Mouse (Mus musculus) lung, postnatal 25 days (tissue): ENCODE measurements around the gene Dnajc24.

Experiments used
- DNase-seq: peaks from one replicate; pipeline ENCODE4 v3.0.0; 2022; ENCODE audit warnings: low spot score

The Dnajc24 gene

DNA sequence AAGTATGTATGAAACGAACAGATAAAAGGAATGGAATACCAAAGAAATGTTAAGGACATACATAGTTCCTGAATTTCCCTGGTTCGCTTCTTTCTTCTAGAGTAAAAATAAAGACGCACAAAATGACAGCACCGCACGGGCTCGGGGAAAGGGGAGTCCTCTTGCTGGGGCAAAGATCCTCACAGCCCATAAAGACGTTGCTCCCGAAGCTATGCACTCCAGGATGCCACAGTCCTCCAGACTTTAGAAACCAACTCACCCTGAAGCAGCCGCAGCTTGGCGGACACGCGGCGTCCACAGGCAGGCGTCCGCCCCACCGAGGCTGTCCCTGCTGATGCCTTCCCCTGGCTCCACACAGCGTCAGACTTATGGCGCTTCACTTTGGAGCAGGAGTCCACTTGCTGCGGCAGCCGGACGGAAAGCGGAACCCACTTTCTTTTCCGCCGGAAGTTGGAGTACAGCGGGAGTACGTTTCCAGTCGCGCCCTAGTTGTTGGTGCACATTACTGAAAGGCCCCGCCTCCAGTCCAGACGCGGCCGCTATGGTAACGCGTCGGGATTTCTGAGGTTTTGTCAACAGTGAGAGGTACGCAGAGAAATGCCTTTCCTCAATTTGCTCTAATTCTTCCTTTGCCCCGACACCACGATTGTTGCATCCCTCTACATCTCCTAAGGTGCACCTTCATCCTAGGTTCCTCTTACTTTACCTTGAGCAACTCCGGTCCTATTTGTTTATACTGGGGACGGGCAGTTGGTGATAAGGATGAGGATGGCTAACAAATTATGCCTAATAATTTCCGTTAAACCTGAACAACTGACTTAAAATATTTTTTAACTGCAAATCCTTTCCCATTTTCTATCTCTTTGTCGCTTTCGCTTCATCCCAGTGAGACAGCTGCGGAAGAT lies at the start of gene Dnajc24:
TSS of gene Dnajc24 (minus strand) at position 715 of the 905 bp plus-strand sequence.
- peak; percentile 84 for DNase-seq

DNA sequence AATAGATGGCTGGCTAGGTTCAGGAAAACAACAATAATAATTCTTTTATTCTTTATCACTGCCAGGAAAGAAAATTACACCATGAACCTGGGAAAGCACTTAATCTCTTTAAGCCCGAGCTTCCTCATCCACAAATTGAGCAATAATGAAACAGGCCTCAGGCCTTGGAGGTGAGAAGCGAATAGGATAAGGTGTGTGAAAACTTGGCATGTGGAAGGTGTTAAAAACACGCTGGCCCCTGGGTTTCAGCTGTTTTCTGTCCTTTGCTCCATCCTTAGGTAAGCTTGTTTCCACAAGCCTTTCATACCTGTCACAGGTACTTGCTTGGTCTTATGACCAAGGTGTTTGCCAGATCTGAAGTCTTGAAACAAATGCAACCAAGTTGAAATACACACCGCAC lies 43.3 kb upstream of the Dnajc24 start:
- DNase-seq = no peak

DNA sequence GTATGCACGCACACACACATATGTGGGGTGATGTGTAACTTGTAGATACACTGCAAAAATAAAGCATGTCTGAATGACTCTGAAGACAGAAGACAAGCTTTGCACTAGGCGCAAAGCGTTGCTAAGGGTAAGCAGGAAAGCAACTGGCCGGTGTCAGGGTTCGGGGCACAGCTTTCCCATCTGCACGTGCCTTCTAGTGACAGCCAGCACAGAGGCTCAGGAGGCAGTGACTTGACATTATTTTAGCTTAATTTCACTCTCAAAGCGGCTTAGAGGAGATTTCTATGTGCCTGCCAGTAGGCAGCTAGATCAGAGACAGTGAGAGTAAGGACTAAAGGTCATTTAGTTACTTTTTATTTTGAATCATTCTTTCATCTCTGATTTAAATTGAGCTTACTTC lies 39.1 kb upstream of the Dnajc24 start:
- DNase-seq = no peak

DNA sequence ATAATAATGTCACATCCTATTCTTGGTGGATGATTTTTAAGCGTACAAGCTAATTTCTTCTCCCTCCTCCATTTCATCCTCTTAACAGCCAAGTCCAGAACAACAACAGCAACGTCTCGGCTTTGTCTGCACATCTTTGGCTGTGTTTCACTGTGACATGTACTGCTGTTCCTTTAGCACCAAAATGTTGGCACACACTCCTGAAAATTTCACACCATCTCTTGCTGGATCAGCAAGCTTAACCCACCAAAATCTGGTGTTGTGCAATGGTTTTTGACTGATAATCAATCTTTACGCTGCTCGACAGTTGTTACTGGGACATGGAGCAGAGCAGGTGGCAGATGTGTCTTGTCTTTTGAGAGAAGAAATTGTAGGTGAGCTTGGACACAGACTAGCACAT lies 38.6 kb upstream of the Dnajc24 start:
- DNase-seq = no peak

DNA sequence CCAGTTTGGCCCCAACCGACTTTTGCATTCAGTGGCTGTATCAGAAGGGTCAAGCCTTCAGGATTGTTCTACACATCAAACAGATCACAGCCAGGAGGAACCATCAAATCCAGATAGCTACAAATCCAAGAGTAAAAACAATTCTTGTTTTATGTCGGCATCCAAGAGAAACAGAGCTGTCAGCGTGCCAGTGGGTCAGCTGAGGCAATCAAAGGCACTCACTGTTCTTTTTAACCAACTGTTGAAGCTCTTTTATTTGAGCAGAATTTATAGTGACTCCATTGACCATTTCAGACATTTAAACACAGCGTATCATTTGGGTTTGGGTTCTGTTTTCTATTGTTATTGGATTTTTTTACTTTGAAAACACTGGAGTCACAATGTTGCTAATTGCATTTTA lies 34.9 kb upstream of the Dnajc24 start:
- no peak for DNase-seq

DNA sequence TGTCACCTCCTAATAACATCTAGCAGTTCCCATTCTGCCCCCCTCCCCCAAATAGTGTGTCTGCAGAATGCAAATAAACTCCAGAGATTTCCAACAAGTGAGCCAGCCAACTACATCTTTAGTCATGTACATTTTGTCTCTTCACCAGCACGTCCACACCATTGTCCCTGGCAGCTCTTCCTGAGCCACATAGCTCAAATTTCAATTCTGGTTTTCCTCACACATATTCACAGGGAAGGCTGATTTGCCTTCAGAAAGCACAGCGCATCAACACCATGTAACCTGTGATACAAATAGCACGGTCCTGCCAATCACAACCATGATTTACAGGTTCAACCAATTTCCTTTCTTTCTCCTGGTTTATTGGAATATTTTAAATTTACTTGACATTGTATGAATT lies 21.5 kb upstream of the Dnajc24 start:
- DNase-seq = no peak

DNA sequence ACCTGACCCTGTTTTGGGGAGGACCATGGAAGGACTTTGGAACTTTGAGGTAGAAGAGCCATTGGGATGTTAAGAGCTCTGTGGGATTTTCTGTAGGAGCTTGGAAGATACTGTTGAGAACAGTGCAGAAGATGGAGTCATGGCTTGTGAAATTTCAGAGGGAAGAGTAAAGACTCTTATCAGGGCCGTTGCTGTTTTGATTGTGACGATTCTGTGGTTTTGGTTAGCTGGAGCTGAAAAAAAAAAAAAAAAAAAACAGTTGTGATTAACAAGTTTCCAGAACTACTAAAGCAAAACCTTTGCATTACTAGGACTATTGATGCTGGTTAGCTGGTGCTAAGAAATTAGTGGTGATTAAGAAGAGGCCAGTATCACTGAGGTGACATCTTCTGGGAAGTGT lies 5.1 kb upstream of the Dnajc24 start:
- no peak for DNase-seq

DNA sequence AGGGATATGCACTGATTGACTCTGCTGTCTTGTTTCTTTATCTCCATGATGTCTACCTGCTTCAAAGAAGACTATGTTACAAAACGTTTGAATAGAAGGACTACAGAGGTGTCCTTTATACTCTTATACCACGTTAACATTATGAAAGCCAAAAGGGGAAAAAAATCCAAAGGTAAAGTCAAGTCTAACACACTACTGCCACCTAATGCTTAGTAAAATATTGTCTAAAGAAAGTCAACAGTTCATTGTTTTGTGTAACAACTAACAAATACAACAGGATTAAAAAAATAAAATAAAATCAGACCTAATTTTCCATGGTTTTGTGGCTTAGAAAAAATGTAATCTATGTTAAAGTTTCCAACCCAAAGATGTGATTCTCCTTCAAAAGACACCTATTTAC lies 15.3 kb downstream of the Dnajc24 start:
- no peak for DNase-seq

DNA sequence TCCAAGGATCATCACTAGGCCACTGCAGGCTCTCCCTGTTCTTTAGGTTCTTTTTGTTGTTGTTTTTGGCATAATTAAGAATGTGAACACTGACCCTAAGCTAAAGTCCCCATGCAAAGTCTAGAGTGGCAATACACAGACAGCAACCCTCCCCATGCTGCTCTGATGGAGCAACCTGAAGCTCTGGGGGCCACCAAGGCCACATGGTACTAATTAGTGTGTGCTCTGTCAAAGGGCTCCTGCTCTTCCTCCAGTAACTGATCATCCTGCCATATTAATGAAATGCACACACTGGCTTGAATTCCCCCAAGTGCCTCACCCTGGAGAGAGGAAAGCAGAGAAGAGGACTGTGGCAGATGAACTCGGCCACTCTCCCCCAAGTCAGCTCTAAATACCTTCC lies 16.2 kb downstream of the Dnajc24 start:
- DNase-seq = no peak

DNA sequence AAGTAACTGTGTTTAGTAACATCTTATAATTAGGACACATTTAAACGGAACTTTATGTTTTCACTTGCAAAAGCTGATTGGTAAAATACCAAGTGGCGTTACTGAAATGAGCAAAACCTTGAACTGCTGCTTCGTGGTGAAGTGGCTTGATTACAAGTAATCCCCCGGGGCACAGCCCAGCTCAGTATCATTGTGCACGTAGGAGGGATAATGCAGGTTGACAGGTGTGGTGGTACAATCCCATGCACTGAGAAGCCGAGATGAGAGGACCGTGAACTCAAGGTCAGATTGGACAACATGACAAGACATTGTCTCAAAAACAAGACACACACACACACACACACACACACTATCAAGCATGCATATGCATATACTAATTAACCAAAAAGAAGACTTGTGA lies 18.1 kb downstream of the Dnajc24 start:
- no peak for DNase-seq

DNA sequence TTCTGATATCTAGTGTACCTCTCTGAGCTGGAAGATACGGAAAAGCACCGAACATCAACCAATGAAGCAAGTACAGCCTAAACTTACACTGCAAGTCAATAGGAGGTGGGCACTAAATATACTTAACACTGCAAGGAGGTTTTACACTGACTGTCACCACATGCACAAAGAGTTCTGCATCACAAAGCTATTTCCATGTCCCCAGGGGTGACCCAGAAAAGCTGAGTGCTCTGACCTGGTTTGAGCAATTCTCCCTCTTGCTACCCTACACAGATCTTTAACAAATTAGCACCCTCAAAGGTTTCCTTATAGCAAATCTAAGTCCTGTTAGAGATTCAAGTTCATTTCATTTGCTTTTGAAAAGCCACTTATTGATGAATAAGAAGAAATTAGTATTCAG lies 25.3 kb downstream of the Dnajc24 start:
- no peak for DNase-seq

DNA sequence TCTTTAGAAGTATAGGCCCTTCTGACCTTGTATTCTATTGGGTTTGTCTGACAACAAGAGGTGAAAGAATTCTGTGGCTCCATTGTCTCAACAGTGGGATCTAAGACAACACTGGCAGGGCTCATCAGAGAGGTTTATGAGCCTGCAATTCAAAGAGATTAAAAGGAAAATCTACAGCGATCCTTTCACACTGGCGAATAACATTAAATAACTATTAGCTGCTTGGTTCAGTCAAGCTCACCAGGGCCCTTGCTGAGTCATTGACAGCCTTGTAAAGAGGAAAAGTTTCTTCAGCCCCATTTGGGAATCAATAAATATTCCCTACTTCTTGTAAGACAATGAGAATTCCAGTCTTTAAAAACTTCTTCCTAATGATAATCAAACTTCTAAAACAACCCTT lies 29.4 kb downstream of the Dnajc24 start:
- DNase-seq = no peak

DNA sequence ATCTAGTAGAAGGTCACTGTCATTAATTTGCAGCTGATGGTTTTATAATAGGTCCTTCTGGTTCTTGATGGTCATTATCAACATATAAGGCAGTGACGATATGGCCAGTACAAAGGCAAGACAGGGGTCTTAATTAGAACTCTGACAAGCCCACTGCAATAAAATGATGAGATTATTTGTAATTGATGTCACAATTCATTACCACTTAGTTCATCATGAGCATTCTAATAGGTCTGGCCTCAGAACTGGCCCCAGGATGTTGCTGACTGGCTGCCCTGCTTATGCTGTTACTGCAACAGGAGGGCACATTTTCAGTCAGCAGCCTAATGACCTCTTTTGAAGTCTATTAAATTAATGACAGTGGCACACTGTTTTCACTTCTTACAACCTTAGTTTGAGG lies 39.9 kb downstream of the Dnajc24 start:
- no peak for DNase-seq

DNA sequence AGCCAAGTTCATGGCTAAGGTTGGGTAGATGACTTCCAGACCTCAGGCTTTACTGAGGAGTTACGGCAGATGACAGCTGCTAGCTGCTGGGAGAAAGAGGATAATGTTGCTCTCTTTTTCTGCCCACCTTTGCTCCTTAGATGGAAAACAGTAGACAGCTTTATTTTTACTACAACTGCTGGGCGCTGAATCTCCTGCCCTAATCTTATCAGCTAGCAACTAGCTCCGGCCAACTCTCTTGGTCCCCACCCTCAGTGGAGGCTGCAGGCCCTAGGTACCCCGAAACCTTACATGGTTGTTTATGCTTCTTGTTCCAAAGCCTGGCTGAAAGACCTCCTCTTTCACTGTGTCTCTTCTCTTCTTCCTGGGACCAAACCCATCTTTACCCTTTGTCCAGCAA lies 49.5 kb downstream of the Dnajc24 start:
- no peak for DNase-seq

DNA sequence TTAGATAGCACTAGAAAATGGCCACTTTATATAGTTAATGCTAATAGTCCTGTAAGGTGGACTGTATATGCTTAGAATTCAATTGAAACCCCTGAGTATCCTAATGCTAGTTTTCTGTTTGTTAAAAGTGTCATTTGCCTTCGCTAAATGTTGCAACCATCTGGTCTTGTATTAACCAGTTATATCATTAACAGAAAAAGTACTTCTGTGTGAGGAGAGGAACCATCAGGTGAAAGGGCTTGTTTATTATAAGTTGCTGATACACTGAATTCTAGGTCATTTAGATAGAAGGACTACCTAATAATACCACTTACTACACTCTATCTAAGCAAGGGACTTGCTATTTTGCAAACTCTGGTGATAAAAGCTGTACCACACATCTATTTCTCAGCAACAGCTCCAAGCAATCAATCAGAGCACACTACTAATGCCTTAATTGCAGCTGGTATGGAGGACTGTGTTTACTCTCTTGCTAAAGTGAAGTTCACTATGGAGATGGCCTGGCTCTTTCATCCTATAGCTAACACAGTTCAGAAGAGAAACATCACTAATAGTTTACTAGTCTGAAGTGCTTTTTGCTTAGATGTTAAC lies 51.9 kb downstream of the Dnajc24 start:
- no peak for DNase-seq

DNA sequence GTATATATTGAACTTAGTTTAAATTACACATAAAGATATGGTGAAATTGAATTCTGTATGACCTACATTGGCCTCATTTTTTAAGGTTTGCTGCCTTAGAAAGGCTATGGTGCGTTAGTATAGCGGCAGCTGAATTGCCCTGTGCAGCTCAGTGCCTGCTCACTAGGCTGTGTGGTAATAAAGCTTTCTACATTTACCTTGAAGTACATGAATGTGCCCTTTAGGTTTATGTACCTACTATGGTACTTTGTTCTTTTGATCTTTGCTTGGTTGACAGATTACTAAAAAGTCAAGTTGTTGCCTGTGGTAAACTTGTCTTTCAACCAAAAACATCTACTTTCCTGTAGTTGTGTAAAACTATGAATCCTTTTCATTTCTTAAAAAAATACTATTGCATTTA lies 53.2 kb downstream of the Dnajc24 start:
- no peak for DNase-seq

DNA sequence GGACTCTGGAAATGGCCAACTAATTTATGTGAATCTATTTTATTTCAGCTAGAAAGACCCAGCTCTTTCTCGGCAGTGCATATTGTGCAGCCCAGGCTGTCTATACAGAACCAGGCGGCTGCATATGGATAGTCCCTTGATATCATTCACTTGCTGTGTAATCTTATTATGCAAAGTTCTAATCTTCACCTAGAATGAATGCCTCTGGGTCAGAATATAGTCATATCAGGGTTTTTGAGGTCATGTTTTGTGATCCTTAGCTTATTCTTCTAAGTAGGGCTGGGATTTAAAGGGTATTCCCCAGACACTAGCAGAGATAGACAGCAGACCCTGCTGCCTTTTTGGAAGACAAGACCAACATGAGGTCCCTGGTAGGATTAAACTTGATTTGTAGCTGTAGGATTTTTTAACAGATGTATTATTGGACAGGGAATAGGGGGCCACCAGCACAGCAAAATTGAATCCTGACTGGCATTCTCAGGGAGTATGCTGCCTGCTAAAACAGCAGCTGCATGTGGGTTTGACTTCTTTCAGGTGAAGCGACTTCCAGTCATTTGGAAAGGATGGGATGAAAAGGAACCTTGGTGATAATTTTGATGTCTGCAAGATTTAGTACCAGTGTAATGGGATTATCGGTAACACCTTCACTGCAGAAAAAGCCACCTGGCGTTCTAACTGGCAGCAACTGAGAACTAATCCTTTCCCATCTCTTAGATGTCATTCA lies 85.6 kb downstream of the Dnajc24 start:
- no peak for DNase-seq
